Mouse (Mus musculus): ENCODE results near the gene Samm50. TPM values are rescaled to one million over a fixed set of nuclear protein-coding genes. Genes with fewer than 3 reads are reported as not detected.

Gene Samm50
- polyA plus RNA-seq, 1 experiment from 2014 or later, result 122 TPM

Small RNA genes lying within 50 kb of the gene (microRNA-seq; reads per million reads assigned to microRNA genes)
- not detected for gene Mir6392

Other genes starting within 250 kb of the Samm50 start
- gene Efcab6, start 126.9 kb upstream of the Samm50 start, polyA plus RNA-seq (2016; fragmentation: Nextera tagmentation; extraction: Ambion mirVana), result not detected in 2 replicates
- gene Sult4a1, start 86.5 kb upstream of the Samm50 start, polyA plus RNA-seq (2016; fragmentation: Nextera tagmentation; extraction: Ambion mirVana), result 0.86 and 1.8 TPM in 2 replicates
- gene Pnpla5, start 69.1 kb upstream of the Samm50 start, polyA plus RNA-seq (2016; fragmentation: Nextera tagmentation; extraction: Ambion mirVana), result not detected in 2 replicates
- 0.51 and 0.68 TPM in 2 replicates for gene Pnpla3, start 24.4 kb upstream of the Samm50 start, polyA plus RNA-seq (2016; fragmentation: Nextera tagmentation; extraction: Ambion mirVana)
- 12.8 and 17.6 TPM in 2 replicates for gene Parvb, start 39.8 kb downstream of the Samm50 start, polyA plus RNA-seq (2016; fragmentation: Nextera tagmentation; extraction: Ambion mirVana)
- gene Parvg, start 131.8 kb downstream of the Samm50 start, polyA plus RNA-seq (2016; fragmentation: Nextera tagmentation; extraction: Ambion mirVana), result 0.43 and 1.0 TPM in 2 replicates

Data from heart, embryonic 10.5 days (tissue).